Mouse (Mus musculus): ENCODE measurements around the gene Astn2. TPM values are rescaled to one million over a fixed set of nuclear protein-coding genes. Genes with fewer than 3 reads are reported as not detected.
"Not testable (repeated sequence)": the region's sequence is repeated elsewhere in the genome, so short reads cannot be mapped to it uniquely, and the experiment has no call there.

Gene Astn2
- total RNA-seq, 2 experiments from 2014 or later, result 22.1 to 26.8 TPM

DNA sequence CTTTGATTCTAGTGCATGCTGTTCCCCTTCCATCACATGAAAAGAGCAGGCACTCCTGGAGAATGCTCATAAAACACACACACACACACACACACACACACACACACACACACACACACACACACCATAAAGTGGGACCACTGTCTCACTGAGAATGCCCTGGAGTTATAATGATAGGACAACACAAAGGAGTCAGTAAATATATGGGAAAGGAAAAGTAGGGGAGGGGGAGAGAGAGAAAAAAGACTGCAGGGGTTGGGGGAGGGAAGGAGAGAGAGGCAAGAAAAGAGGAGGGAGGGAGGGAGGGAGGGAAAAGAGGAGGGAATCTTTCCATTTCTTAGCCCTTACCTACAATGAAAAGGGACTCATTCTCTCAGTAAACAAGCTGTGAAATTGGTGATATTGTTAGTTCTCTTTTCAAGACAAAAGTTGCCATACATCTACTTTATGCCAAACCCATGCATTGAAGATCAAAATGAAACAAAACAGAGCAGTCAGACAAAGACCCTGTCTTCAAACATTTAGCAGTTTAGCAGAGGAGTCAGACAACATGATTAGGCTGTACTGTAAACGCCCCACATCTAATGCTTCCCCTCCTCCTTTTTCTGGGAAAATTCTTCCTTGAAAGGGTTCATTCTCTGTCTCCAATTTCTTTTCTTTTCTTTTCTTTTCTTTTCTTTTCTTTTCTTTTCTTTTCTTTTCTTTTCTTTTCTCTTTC is 717.2 kb downstream of the Astn2 start:
- no peak for DNase-seq (ENCODE audit: low spot score in 2 of 2)

- no peak for DNase-seq (ENCODE audit: low spot score in 2 of 2)
These were observed 718.0 kb downstream of the Astn2 start for GRCm38 (mm10) chr4:65686258-65687005.

- no peak for DNase-seq (ENCODE audit: low spot score in 2 of 2)
These were observed 720.0 kb downstream of the Astn2 start for GRCm38 (mm10) chr4:65684401-65684800.

- DNase-seq (ENCODE audit: low spot score in 2 of 2), result not testable (repeated sequence)
These were observed 724.6 kb downstream of the Astn2 start for GRCm38 (mm10) chr4:65679786-65680185.

DNA sequence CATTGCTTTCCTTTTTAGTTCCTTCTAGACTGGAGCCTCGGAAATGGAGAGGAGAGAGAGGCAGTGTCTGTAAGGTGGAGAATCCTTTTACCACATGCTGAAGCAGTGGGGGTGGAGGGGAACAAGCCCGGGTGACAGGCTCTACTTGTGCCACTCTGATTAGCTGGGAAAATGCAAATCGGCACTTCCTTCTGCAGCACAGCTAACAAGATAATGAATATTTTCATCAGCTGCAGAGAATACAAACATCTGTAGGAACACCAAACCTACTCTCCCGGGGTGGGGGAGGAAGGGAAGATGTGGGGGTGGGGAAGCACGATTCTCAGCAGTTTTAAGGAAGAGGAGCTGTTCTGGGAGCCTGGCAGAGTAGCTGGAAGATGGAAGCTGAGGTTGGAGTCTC is 725.5 kb downstream of the Astn2 start:
- DNase-seq (ENCODE audit: low spot score in 2 of 2), result no peak

GRCm38 (mm10) chr4:65678495-65678894 is 725.9 kb downstream of the Astn2 start:
- no peak for DNase-seq (ENCODE audit: low spot score in 2 of 2)

GRCm38 (mm10) chr4:65674267-65674978 is 730.0 kb downstream of the Astn2 start:
- DNase-seq (ENCODE audit: low spot score in 2 of 2), result no peak

GRCm38 (mm10) chr4:65673418-65673933 is 730.9 kb downstream of the Astn2 start:
- no peak for DNase-seq (ENCODE audit: low spot score in 2 of 2)

DNA sequence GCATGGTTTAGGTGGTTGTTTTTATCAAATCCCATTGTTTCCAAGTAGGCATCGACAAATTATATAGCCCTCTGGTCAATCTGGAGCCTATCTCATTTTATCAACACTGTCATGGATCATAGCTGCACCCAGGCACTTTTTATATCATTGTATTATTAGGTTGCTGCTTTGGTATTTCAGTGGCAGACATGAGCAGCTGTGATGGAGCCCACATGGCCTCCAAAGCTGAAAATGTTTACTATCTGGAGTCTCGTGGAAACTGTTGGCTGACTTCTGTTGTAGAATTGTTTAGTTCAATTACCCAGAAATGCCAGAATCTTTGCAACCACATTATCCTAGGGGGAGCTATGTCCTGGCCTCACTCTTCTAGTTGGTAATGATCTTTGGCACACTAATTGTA is 732.1 kb downstream of the Astn2 start:
- peak in 1 of 2 experiments; percentile 19 for DNase-seq (ENCODE audit: low spot score in 2 of 2)

DNA sequence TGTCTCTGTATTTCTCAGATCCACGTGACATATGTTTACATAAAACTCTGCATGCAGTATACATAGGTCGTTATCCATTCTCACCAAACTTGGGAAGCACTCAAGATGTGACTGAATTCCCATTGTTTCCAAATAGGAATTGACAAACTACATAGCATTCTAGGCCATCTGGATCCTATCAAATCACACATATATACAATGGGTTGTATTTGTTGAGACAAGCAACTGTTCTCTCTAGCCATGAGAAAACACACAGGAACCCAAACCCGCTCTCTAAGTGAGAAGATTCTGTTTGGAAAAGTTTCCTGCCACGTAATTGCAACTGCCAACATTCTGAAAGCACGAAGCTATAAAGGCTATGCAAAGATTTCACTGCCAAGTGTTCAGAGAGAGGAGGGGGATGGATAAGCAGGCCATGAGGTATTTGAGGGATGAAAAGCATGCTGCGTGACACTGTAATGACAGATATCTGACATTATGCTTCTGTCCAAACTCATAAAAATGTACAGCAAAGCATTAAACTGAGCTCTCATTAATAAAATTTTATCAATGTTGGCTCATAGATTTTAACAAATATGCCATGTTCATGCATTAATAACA is 732.7 kb downstream of the Astn2 start:
- DNase-seq (ENCODE audit: low spot score in 2 of 2), result no peak

DNA sequence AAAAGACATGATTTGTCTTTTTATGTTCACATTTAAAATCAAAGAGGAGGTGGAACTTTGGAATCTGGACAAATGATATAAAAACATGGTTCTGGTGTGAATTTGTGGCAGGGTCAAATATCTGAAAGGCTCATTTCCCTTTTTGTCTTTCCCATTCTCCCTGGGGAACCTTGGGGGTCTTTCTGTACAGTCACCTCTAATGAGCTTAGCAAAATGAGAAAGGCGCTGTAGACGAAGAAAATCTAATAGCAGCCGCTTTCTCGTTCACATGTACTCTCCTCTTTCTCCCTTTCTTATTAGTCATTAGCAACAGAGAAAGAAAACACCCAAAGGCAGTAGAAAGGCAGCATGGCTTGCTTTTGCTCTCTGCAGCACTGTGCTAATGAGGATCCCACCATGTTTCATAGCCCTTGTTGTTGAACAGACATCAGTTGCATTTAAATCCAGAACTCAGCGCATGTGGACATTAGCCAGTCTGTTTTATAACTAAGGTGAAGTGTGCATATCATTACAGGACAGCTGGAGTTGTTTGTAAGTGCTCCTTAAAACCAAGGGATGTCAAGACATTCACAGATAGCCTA is 737.3 kb downstream of the Astn2 start:
- no peak for DNase-seq (ENCODE audit: low spot score in 2 of 2)

DNA sequence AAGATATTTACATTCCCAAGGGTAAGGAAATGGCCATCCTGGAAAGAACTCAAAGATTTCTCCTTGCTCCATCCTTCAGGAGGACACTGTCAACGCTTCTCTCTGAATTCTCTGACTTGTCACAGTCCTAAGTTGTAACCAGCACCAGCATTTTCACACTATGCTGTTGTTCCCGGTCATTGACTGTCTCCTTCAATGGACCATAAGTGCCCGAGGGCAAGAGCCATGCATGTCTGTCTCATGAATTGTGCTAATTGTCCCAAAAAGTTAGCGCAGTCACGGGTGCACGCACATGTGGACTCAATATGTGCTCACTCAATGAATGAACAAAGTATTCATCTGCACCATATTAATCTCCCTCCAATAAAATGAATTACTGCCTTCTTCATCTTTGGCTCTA is 741.2 kb downstream of the Astn2 start:
- DNase-seq (ENCODE audit: low spot score in 2 of 2), result no peak

- peak; percentile 77 to 86 for DNase-seq (ENCODE audit: low spot score in 2 of 2)
These were observed 749.7 kb downstream of the Astn2 start for GRCm38 (mm10) chr4:65654723-65655122.

DNA sequence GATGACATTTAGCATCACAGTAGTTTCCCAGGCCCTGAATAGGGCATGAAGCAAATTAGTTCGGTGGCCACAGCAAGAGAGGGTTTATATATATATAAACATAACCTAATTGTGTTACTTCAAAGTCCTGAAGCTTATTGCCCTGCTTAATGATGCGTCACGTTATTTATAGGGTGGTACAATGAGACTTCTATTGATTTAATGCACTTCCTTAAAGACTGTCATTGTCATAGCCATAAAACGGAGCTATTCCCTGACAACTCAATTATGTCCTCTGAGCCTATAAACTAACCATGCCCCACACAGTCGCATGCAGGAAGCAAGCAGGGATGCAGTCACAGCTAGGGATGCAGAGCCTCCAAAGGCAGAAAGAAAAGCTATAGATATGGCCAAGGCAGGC is 761.8 kb downstream of the Astn2 start:
- DNase-seq (ENCODE audit: low spot score in 2 of 2), result no peak

- DNase-seq (ENCODE audit: low spot score in 2 of 2), result no peak
These were observed 766.2 kb downstream of the Astn2 start for GRCm38 (mm10) chr4:65638231-65638630.

DNA sequence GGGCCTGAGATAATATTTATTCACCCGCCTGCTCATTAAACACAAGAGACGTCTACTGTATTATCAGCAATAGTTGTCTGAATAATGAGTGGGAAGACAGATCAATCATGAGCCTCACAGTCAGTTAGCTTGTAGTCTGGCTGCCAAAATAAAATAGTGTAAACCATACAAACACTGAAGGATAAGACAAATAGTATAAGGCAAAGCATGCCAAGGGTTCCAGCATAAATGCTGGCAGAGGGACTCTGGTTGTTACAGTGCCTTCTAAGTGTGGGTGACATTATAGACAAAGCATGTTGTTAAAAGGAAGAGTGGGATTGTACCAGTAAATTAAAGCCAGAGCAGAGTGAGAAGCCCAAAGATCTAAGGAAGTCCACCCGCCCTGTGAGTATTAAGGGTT is 784.3 kb downstream of the Astn2 start:
- no peak for DNase-seq (ENCODE audit: low spot score in 2 of 2)

DNA sequence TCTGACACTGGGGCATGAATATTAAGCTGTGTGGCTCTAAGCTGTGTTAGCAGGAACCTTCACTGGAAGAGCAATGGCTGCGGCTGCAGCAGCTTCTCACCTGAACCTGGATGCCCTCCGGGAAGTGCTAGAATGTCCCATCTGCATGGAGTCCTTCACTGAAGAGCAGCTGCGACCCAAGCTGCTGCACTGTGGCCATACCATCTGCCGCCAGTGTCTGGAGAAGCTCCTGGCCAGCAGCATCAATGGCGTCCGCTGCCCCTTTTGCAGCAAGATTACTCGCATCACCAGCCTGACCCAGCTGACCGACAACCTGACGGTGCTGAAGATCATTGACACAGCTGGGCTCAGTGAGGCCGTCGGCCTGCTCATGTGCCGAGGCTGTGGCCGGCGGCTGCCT is 791.3 kb downstream of the Astn2 start:
- DNase-seq (ENCODE audit: low spot score in 2 of 2), result no peak

DNA sequence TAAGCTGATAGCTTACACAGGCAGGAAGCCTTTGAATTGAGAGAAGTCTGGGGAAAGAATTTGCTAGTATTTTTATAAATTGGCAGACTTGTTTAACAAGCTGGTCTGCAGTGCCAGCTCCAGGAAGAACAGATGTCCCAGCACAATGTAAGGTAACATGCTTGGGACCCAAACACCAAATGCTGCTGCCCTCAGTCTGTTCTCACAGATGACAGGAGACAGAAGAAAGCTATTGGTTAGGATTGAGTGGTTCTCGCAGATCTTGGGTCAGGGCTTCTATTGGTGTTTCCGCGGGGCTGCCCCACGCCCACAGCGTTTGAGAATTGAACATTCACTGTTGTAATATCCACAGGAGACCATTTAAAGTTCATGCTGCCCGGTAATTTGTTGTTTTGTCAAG is 793.5 kb downstream of the Astn2 start:
- peak in 1 of 2 experiments; percentile 72 for DNase-seq (ENCODE audit: low spot score in 2 of 2)

DNA sequence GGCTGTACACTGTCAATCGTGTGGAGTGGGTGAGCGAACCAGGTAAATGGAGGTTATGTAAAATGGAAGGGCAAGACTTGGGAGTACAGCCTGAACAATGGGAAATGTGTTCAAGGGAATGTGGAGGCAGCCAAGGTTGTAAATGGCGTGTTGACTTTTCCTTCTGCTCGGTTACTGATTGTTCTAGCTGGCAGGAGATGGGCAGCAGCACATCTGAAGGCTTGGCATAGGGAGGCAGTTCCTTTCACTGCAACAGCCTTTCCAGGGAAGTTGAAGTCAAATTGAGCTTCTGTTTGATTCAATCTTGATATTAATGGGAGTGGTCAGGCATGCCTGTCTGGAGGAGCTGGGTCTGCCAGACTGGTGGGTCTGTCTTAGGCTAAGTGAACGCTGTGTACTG is 794.1 kb downstream of the Astn2 start:
- no peak for DNase-seq (ENCODE audit: low spot score in 2 of 2)

GRCm38 (mm10) chr4:65608112-65608511 is 796.3 kb downstream of the Astn2 start:
- no peak for DNase-seq (ENCODE audit: low spot score in 2 of 2)

DNA sequence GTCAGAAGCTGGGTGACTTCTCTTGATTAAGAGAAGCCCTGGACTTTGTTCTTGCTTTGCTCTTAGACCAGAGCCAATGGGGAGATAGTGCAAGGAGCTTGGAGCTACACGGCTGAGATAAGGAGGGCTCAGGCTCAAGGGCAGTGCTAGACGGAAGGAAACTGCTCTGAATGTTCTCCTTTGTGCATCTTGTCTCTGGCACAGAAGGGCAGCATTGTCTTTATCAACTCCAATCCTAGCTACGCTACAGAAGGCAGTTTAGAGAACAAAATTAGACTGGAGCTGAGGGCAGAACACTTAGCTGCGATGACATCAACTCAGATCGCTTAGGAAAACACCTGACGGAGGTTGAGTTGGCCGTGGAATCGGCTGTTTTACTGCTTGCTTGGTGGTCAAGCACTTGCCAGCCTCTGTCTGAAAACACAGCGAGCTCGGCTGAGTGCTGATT is 797.2 kb downstream of the Astn2 start:
- no peak for DNase-seq (ENCODE audit: low spot score in 2 of 2)

Data from layer of hippocampus, postnatal 14 days (tissue).